Mouse (Mus musculus): Measurements from ENCODE around the gene Trdn. TPM values are rescaled to one million over a fixed set of nuclear protein-coding genes. Genes with fewer than 3 reads are reported as not detected.

Trdn gene
- polyA plus RNA-seq (2012; rRNA removed): not detected in 2 replicates
- not detected in 2 replicates for polyA plus RNA-seq (2014; fragmentation: Nextera tagmentation; extraction: Ambion mirVana)

- Histone ChIP-seq H3K27ac (no peak within 1 kb of the TSS), H3K9me3 (ENCODE audit: control insufficient read depth, low read length) (no peaks in the 10 kb centered on the region), H3K9ac (replicated peaks) (no peak within 1 kb of the TSS), H3K36me3 (replicated peaks; ENCODE audit: control insufficient read depth, insufficient read depth, low read depth) (no peaks in the 10 kb centered on the region), H3K27me3 (ENCODE audit: control insufficient read depth, insufficient read depth, low read length) (no peaks in the 10 kb centered on the region), H3K4me1 (replicated peaks; ENCODE audit: control insufficient read depth in 2 of 2, insufficient read depth in 2 of 2, low read length in 1 of 2) (no peaks in the 10 kb centered on the region), H3K4me3 (ENCODE audit: insufficient read depth in 1 of 2, low read depth in 2 of 2, low read length in 2 of 2) (no peak within 1 kb of the TSS), H3K4me2 (ENCODE audit: low read depth) (no peak within 1 kb of the TSS)
- ATAC-seq (ENCODE audit: insufficient read depth) (no peak), DNase-seq (ENCODE audit: low read depth in 3 of 3, low spot score in 3 of 3) (no peak)
- WGBS (ENCODE audit: insufficient replicate concordance): 38% methylated on average over 1 of the region's 1 CpGs
- TF ChIP-seq EP300 (IDR thresholded peaks at IDR 0.05; ENCODE audit: low read depth) (no peak), CTCF (IDR thresholded peaks at IDR 0.05; ENCODE audit: low read depth) (no peak)
Measured at GRCm38 (mm10) chr10:33080254-33080653, at the start of gene Trdn. Trdn (plus strand) TSS chr10:33080554.

- Histone ChIP-seq H3K27me3 (ENCODE audit: control insufficient read depth, insufficient read depth, low read length) (no peaks in the 10 kb centered on the region), H3K27ac (no peak overlapping the region), H3K4me3 (ENCODE audit: insufficient read depth in 1 of 2, low read depth in 2 of 2, low read length in 2 of 2) (no peak overlapping the region), H3K4me1 (replicated peaks; ENCODE audit: control insufficient read depth in 2 of 2, insufficient read depth in 2 of 2, low read length in 1 of 2) (no peaks in the 10 kb centered on the region), H3K9me3 (ENCODE audit: control insufficient read depth, low read length) (no peaks in the 10 kb centered on the region), H3K4me2 (ENCODE audit: low read depth) (no peak overlapping the region), H3K9ac (replicated peaks) (no peak overlapping the region), H3K36me3 (replicated peaks; ENCODE audit: control insufficient read depth, insufficient read depth, low read depth) (no peaks in the 10 kb centered on the region)
- DNase-seq (ENCODE audit: low read depth in 3 of 3, low spot score in 3 of 3) (no peak), ATAC-seq (ENCODE audit: insufficient read depth) (no peak)
- 40% methylated on average over 1 of the region's 1 CpGs for WGBS (ENCODE audit: insufficient replicate concordance)
- TF ChIP-seq CTCF (IDR thresholded peaks at IDR 0.05; ENCODE audit: low read depth) (no peak), EP300 (IDR thresholded peaks at IDR 0.05; ENCODE audit: low read depth) (no peak)
Measured at GRCm38 (mm10) chr10:33060771-33061170, 19.6 kb upstream of the Trdn start.

- no peaks in the 10 kb centered on the region for H3K27me3 ChIP-seq (ENCODE audit: control insufficient read depth, insufficient read depth, low read length)
- H3K4me3 ChIP-seq (ENCODE audit: insufficient read depth in 1 of 2, low read depth in 2 of 2, low read length in 2 of 2): no peak overlapping the region
- no peaks in the 10 kb centered on the region for H3K4me1 ChIP-seq (replicated peaks; ENCODE audit: control insufficient read depth in 2 of 2, insufficient read depth in 2 of 2, low read length in 1 of 2)
- ATAC-seq (ENCODE audit: insufficient read depth): no peak
- DNase-seq (ENCODE audit: low read depth in 3 of 3, low spot score in 3 of 3): no peak
- WGBS (ENCODE audit: insufficient replicate concordance): 56% methylated on average over 1 of the region's 1 CpGs
- no peak overlapping the region for H3K4me2 ChIP-seq (ENCODE audit: low read depth)
- no peak for TF ChIP-seq EP300 (IDR thresholded peaks at IDR 0.05; ENCODE audit: low read depth)
- no peak for TF ChIP-seq CTCF (IDR thresholded peaks at IDR 0.05; ENCODE audit: low read depth)
- no peak overlapping the region for H3K9ac ChIP-seq (replicated peaks)
- H3K27ac ChIP-seq: no peak overlapping the region
- H3K9me3 ChIP-seq (ENCODE audit: control insufficient read depth, low read length): no peaks in the 10 kb centered on the region
- H3K36me3 ChIP-seq (replicated peaks; ENCODE audit: control insufficient read depth, insufficient read depth, low read depth): no peaks in the 10 kb centered on the region
Measured at GRCm38 (mm10) chr10:33065566-33065965, 14.8 kb upstream of the Trdn start.

- 58% methylated on average over 3 of the region's 3 CpGs for WGBS (ENCODE audit: insufficient replicate concordance)
- TF ChIP-seq CTCF (IDR thresholded peaks at IDR 0.05; ENCODE audit: low read depth) (no peak), EP300 (IDR thresholded peaks at IDR 0.05; ENCODE audit: low read depth) (no peak)
- Histone ChIP-seq H3K4me3 (ENCODE audit: insufficient read depth in 1 of 2, low read depth in 2 of 2, low read length in 2 of 2) (no peak overlapping the region), H3K27ac (no peak overlapping the region), H3K27me3 (ENCODE audit: control insufficient read depth, insufficient read depth, low read length) (no peaks in the 10 kb centered on the region), H3K9ac (replicated peaks) (no peak overlapping the region), H3K4me2 (ENCODE audit: low read depth) (no peak overlapping the region), H3K4me1 (replicated peaks; ENCODE audit: control insufficient read depth in 2 of 2, insufficient read depth in 2 of 2, low read length in 1 of 2) (no peaks in the 10 kb centered on the region), H3K36me3 (replicated peaks; ENCODE audit: control insufficient read depth, insufficient read depth, low read depth) (no peaks in the 10 kb centered on the region), H3K9me3 (ENCODE audit: control insufficient read depth, low read length) (no peaks in the 10 kb centered on the region)
- no peak for ATAC-seq (ENCODE audit: insufficient read depth)
- DNase-seq (ENCODE audit: low read depth in 3 of 3, low spot score in 3 of 3): no peak
Measured at GRCm38 (mm10) chr10:33073126-33073525, 7.2 kb upstream of the Trdn start.

- Histone ChIP-seq H3K27me3 (ENCODE audit: control insufficient read depth, insufficient read depth, low read length) (no peaks in the 10 kb centered on the region), H3K27ac (no peak overlapping the region), H3K4me3 (ENCODE audit: insufficient read depth in 1 of 2, low read depth in 2 of 2, low read length in 2 of 2) (no peak overlapping the region), H3K36me3 (replicated peaks; ENCODE audit: control insufficient read depth, insufficient read depth, low read depth) (no peaks in the 10 kb centered on the region), H3K9me3 (ENCODE audit: control insufficient read depth, low read length) (no peaks in the 10 kb centered on the region), H3K9ac (replicated peaks) (no peak overlapping the region), H3K4me1 (replicated peaks; ENCODE audit: control insufficient read depth in 2 of 2, insufficient read depth in 2 of 2, low read length in 1 of 2) (no peaks in the 10 kb centered on the region), H3K4me2 (ENCODE audit: low read depth) (no peak overlapping the region)
- 25% methylated on average over 2 of the region's 2 CpGs for WGBS (ENCODE audit: insufficient replicate concordance)
- DNase-seq (ENCODE audit: low read depth in 3 of 3, low spot score in 3 of 3) (no peak), ATAC-seq (ENCODE audit: insufficient read depth) (no peak)
- no peak for TF ChIP-seq EP300 (IDR thresholded peaks at IDR 0.05; ENCODE audit: low read depth)
- TF ChIP-seq CTCF (IDR thresholded peaks at IDR 0.05; ENCODE audit: low read depth): no peak
Measured at GRCm38 (mm10) chr10:33082151-33082844, 1.9 kb downstream of the Trdn start.

Measured in liver, embryonic 14.5 days (tissue).